ENCODE assay signal across 13 mouse cellular contexts in the genomic region with DNA sequence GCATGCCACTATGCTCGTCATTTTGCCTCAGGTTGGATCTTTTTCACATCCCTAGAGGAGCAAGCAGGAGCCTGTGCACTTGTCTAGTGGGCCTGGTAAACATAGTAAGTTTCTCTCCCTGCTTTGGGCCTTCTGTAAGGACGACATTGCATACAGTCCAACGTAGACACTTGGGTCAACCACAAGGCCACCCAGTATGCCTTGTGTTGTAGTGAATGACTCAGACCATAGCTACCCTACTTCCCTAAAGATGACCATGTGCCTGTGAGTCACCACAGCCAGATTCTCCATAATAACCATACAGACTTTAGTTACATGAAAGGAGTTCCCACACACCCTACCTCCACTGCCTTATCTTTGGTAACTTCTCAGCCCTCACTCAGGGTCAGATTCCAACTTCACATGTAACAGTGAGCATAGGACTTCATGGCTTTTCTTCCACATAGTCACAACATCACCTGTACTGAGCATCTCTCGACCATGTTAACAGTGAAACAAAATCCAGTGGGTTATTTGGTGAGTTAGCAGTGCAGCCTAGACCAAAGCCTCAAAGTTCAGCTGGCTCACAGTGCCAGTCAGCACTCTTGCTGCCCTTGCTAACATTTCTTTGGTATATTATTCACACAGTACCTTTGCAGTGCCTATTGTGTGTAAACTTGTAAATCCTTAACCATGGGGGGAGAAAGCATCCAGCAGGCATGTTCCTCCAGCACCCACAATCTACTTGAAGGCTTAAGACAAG. TPM values are rescaled to one million over a fixed set of nuclear protein-coding genes. Genes with fewer than 3 reads are reported as not detected.
DNase-seq lines count a peak whose midpoint lies in the region; ATAC-seq lines count a peak whose summit lies in the region.
"Had no signal": no experiment of that assay in that cellular context is flagged by ENCODE, and none has a peak within 500 bp of the region (broad histone marks: within the 10 kb centered on the region; RNA-seq: fewer than 3 reads in every experiment).

No protein-coding gene starts in this region.

- no peak for ATAC-seq in liver, embryonic 13.5 days (ENCODE audit: low read depth)
- ATAC-seq in liver, embryonic 12.5 days = no peak
- peak; percentile 57 for ATAC-seq in intestine, embryonic 15.5 days
- 0 out of 2 replicates have a peak, but pooled peaks have one; percentile 30 for ATAC-seq in stomach, embryonic 14.5 days (ENCODE audit: insufficient number of reproducible peaks, insufficient read depth, low FRiP score, low read depth)

- H3K27me3 ChIP-seq in liver, embryonic 13.5 days = no peaks in the 10 kb centered on the region
- no peaks in the 10 kb centered on the region for H3K27me3 ChIP-seq in liver, embryonic 12.5 days (replicated peaks)
- no peaks in the 10 kb centered on the region for H3K27me3 ChIP-seq in intestine, embryonic 15.5 days (replicated peaks)
- H3K27me3 ChIP-seq in stomach, embryonic 14.5 days (ENCODE audit: control insufficient read depth, insufficient read depth, low read length) = no peaks in the 10 kb centered on the region

- no peak overlapping the region for H3K9ac ChIP-seq in liver, embryonic 13.5 days
- no peak overlapping the region for H3K9ac ChIP-seq in liver, embryonic 12.5 days
- H3K9ac ChIP-seq in intestine, embryonic 15.5 days = no peak overlapping the region
- no peak overlapping the region for H3K9ac ChIP-seq in stomach, embryonic 14.5 days (replicated peaks; ENCODE audit: low read depth, low read length)

- 61% methylated on average over 4 of the region's 4 CpGs for WGBS in liver, embryonic 13.5 days (ENCODE audit: insufficient replicate concordance)
- 72% methylated on average over 4 of the region's 4 CpGs for WGBS in liver, embryonic 12.5 days (ENCODE audit: insufficient replicate concordance)
- 78% methylated on average over 4 of the region's 4 CpGs for WGBS in intestine, embryonic 15.5 days
- WGBS in stomach, embryonic 14.5 days = 87% methylated on average over 4 of the region's 4 CpGs

- peak overlapping the region; percentile 25; the same call in 1 of the 2 replicates for H3K27ac ChIP-seq in liver, embryonic 13.5 days
- H3K27ac ChIP-seq in liver, embryonic 12.5 days = no peak overlapping the region
- H3K27ac ChIP-seq in intestine, embryonic 15.5 days = no peak overlapping the region
- no peak overlapping the region for H3K27ac ChIP-seq in stomach, embryonic 14.5 days (ENCODE audit: low read length)
- H3K27ac ChIP-seq: kidney, postnatal 0 days had no signal

- no peaks in the 10 kb centered on the region for H3K36me3 ChIP-seq in liver, embryonic 13.5 days
- H3K36me3 ChIP-seq in liver, embryonic 12.5 days = no peaks in the 10 kb centered on the region
- no peaks in the 10 kb centered on the region for H3K36me3 ChIP-seq in intestine, embryonic 15.5 days
- no peaks in the 10 kb centered on the region; the same call in 1 of the 2 replicates for H3K36me3 ChIP-seq in stomach, embryonic 14.5 days (ENCODE audit: control insufficient read depth, insufficient read depth, low read length)
- H3K36me3 ChIP-seq: G1E had no signal

- DNase-seq in liver, embryonic 13.5 days = no peak
- DNase-seq in NIH3T3 (ENCODE audit: low read depth) = peak; percentile 82
- DNase-seq in left cerebral cortex, adult 8-10 months (ENCODE audit: low spot score in 2 of 2) = no peak
- DNase-seq in right cerebral cortex, postnatal 36 days (ENCODE audit: low spot score in 2 of 2) = no peak
- DNase-seq: cerebellum, postnatal 14 days; lung, postnatal 14 days; right cerebral cortex, postnatal 14 days had no signal

- peaks cover 52% of the 10 kb centered on the region for H3K4me1 ChIP-seq in liver, embryonic 13.5 days (replicated peaks)
- H3K4me1 ChIP-seq in liver, embryonic 12.5 days = peaks cover 50% of the 10 kb centered on the region
- 0 out of 2 replicates have a peak, but pooled peaks cover 7% of the 10 kb centered on the region for H3K4me1 ChIP-seq in intestine, embryonic 15.5 days (replicated peaks)
- no peaks in the 10 kb centered on the region for H3K4me1 ChIP-seq in stomach, embryonic 14.5 days (ENCODE audit: control insufficient read depth, insufficient read depth, low read length)

- H3K9me3 ChIP-seq in liver, embryonic 13.5 days (replicated peaks) = no peaks in the 10 kb centered on the region
- H3K9me3 ChIP-seq in liver, embryonic 12.5 days (replicated peaks) = no peaks in the 10 kb centered on the region
- H3K9me3 ChIP-seq in intestine, embryonic 15.5 days = no peaks in the 10 kb centered on the region
- no peaks in the 10 kb centered on the region for H3K9me3 ChIP-seq in stomach, embryonic 14.5 days (ENCODE audit: control insufficient read depth, low read depth, low read length)
- H3K9me3 ChIP-seq: G1E had no signal

- H3K4me2 ChIP-seq in liver, embryonic 13.5 days = no peak overlapping the region
- H3K4me2 ChIP-seq in liver, embryonic 12.5 days = no peak overlapping the region
- H3K4me2 ChIP-seq in intestine, embryonic 15.5 days (replicated peaks) = no peak overlapping the region
- H3K4me2 ChIP-seq in stomach, embryonic 14.5 days (replicated peaks; ENCODE audit: low read depth, low read length) = no peak overlapping the region
- H3K4me2 ChIP-seq: heart, embryonic 11.5 days had no signal

- no peak overlapping the region for H3K4me3 ChIP-seq in liver, embryonic 13.5 days (replicated peaks)
- no peak overlapping the region for H3K4me3 ChIP-seq in liver, embryonic 12.5 days
- no peak overlapping the region for H3K4me3 ChIP-seq in intestine, embryonic 15.5 days (replicated peaks)
- no peak overlapping the region for H3K4me3 ChIP-seq in stomach, embryonic 14.5 days (ENCODE audit: low read depth, low read length)

RNA-seq across cellular contexts. Expression of a gene that starts 53.9 kb away (rescaled TPM):
- polyA plus RNA-seq in liver, embryonic 13.5 days (2015; fragmentation: Nextera tagmentation; extraction: Ambion mirVana) = 1.1 and 1.3 TPM in 2 replicates
- polyA plus RNA-seq in liver, embryonic 12.5 days (2016; fragmentation: Nextera tagmentation; extraction: Ambion mirVana) = 1.8 and 2.1 TPM in 2 replicates
- polyA plus RNA-seq in intestine, embryonic 15.5 days (2015; fragmentation: Nextera tagmentation; extraction: Ambion mirVana) = 5.6 and 5.9 TPM in 2 replicates
- polyA plus RNA-seq in stomach, embryonic 14.5 days (2014; fragmentation: Nextera tagmentation; extraction: Ambion mirVana) = 7.7 and 8.3 TPM in 2 replicates
- total RNA-seq in left cerebral cortex, adult 8-10 months (2022) = 10 to 100 TPM; 81.1 to 87.8 (median 82.6) TPM
- polyA plus RNA-seq: G1E had no signal

Comparison
In these comparisons a context has a peak if more than half of its experiments do, and no peak if none do; other contexts are left out.
1. ATAC-seq: peak in intestine, embryonic 15.5 days (single experiment) and stomach, embryonic 14.5 days (single experiment); none in liver, embryonic 13.5 days (single experiment) and liver, embryonic 12.5 days (single experiment).